Mouse (Mus musculus): ENCODE measurements around the gene Vma21-ps.
A peak's percentile ranks its signal among the peaks of the same experiment; 100 is the strongest.
"Not testable (repeated sequence)": the region's sequence is repeated elsewhere in the genome, so short reads cannot be mapped to it uniquely, and the experiment has no call there.

Gene Vma21-ps

DNA sequence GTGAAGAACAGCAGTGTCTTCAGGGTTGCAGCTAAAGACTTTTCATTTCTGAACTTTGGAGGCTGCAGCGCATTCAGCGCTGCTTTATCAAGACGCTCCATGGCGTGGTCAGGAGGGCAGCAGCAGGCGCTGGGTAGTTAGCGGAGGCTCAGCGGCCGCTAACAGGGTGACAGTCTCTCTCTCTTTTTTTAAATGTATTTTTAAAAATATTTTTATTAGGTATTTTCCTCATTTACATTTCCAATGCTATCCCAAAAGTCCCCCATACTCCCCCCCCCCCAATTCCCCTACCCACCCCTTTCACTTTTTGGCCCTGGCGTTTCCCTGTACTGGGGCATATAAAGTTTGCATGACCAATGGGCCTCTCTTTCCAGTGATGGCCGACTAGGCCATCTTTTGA, at the start of gene Vma21-ps:
TSS of gene Vma21-ps (minus strand) at position 101 of the 400 bp plus-strand sequence.
- DNase-seq = not testable (repeated sequence)

- no peak for DNase-seq
Observed at GRCm38 (mm10) chr4:52543001-52543400, 46.0 kb upstream of the Vma21-ps start.

DNA sequence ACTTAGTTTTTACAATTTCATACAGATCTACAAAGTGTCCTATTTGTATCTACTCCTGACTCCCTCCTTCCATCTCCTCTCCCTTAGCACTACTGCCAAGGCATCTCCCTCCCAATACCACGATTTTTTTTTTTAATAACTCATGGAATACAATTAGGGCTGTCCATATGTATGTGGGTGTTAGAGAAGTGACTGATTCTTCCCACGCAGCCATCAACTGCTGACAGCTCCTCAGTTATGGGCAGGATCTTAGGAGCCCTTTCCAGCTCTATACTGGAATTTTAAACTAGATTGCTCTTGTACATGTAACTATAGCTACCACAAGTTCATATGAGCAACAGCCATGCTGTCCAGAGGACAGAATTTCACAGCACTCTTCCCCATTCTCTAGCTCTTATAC, 33.6 kb upstream of the Vma21-ps start:
- DNase-seq = no peak

- no peak for DNase-seq
Observed at GRCm38 (mm10) chr4:52526464-52526863, 29.4 kb upstream of the Vma21-ps start.

GRCm38 (mm10) chr4:52519301-52519700, 22.3 kb upstream of the Vma21-ps start:
- no peak for DNase-seq

GRCm38 (mm10) chr4:52517580-52517979, 20.5 kb upstream of the Vma21-ps start:
- no peak for DNase-seq

DNA sequence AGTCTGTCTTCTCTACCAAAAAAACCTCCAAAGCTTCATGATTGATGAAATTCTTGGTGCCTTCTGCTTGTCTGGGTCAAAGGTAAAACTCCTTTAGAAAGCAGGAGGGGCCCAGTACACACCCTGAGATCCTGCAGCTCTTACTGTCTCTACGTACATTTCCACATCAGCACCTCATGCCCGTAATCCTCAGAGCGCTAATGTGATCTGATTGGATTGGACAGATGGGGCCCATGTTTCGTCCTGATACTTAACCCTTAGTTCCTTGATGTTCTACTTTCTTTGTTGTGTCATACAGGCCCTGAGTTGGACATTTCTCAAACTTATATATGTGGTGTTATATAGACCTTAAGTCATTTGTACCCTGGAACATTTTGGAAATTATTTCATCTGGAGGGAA, 9.6 kb downstream of the Vma21-ps start:
- DNase-seq = no peak

- no peak for DNase-seq
Observed at GRCm38 (mm10) chr4:52473431-52473830, 23.6 kb downstream of the Vma21-ps start.

GRCm38 (mm10) chr4:52461321-52461720, 35.7 kb downstream of the Vma21-ps start:
- no peak for DNase-seq

DNA sequence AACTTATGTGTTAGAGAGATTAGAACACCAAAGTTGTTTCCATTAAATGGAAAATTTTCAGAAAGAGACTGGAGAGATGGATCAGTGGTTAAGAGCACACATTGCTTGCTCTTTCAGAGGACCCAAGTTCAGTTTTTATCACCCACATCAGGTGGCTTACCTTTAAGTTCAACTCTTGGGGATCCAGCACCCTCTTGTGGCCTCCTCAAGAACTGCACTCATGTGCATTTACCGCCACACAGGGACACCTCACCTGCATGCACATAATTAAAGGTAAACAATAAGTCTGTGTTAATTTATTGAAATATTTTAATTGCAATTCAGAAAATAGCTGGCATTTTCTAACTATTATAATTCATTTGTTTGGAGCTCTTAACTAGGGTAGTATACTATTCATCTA, 37.3 kb downstream of the Vma21-ps start:
- peak; percentile 20 for DNase-seq

Data from kidney, adult 9 months (tissue).